Mouse (Mus musculus) ES-E14 (cell line): ENCODE measurements at regions not wholly inside any gene's neighbourhood (a gene's known extent, or its start where the extent isn't known, plus 50 kb on each side); places are given as distances from the start of the nearest gene placed in this dataset.
"Not testable (repeated sequence)": the region's sequence is repeated elsewhere in the genome, so short reads cannot be mapped to it uniquely, and the experiment has no call there.

ENCODE experiments used
- DNase-seq: peaks from one replicate; pipeline ENCODE4 v3.0.0-alpha.2; 2013; ENCODE audit warnings: low read depth, low spot score
- H3K27ac ChIP-seq: 2 replicates; pipeline ENCODE4 v1.5.1; 2012; ENCODE audit warnings: low read depth, mild to moderate bottlenecking, low read length, moderate library complexity, mixed read lengths; ENCODE audit not compliant: poor library complexity, insufficient read depth, severe bottlenecking
- H3K36me3 ChIP-seq: 2 replicates; pipeline ENCODE4 v1.6.1; 2012; ENCODE audit warnings: mild to moderate bottlenecking, low read length, moderate library complexity, mixed read lengths; ENCODE audit not compliant: control insufficient read depth, poor library complexity, insufficient read depth, severe bottlenecking
- H3K4me1 ChIP-seq, 2 experiments: fragments of 150-350 bp in 1 of 2; sonication (generic) in 1 of 2; 2 replicates each; pipeline ENCODE4 v1.6.1; 2012; ENCODE audit warnings: low read length in 2 of 2, mild to moderate bottlenecking in 1 of 2, mixed read lengths in 1 of 2; ENCODE audit not compliant: control insufficient read depth in 2 of 2, insufficient read depth in 2 of 2, poor library complexity in 1 of 2
- H3K4me3 ChIP-seq, 2 experiments: fragments of 150-350 bp in 1 of 2; sonication (generic) in 1 of 2; 2 replicates each; pipeline ENCODE4 v1.5.1; 2012; ENCODE audit warnings: low read length in 2 of 2, low read depth in 1 of 2, mild to moderate bottlenecking in 1 of 2, mixed read lengths in 1 of 2; ENCODE audit not compliant: insufficient read depth in 1 of 2, poor library complexity in 1 of 2, severe bottlenecking in 1 of 2
- H3K9ac ChIP-seq: 2 replicates; pipeline ENCODE4 v1.6.1; 2012; ENCODE audit warnings: low read depth, mild to moderate bottlenecking, low read length, mixed read lengths; ENCODE audit not compliant: poor library complexity, insufficient read depth, severe bottlenecking
- H3K9me3 ChIP-seq: fragments of 150-350 bp; sonication (generic); 2 replicates; pipeline ENCODE4 v1.6.1; 2012; ENCODE audit warnings: low read depth, mild to moderate bottlenecking, low read length; ENCODE audit not compliant: control insufficient read depth, insufficient read depth
- CHD2 ChIP-seq: IDR thresholded peaks from 2 replicates; pipeline ENCODE4 v1.6.1; 2014; ENCODE audit warnings: mild to moderate bottlenecking, low read depth, low read length, inconsistent platforms
- HCFC1 ChIP-seq: IDR thresholded peaks from 2 replicates; pipeline ENCODE4 v1.6.1; 2012; ENCODE audit warnings: low read length, inconsistent platforms, borderline replicate concordance; ENCODE audit not compliant: insufficient read depth
- MAFK ChIP-seq: IDR thresholded peaks from 2 replicates; pipeline ENCODE4 v1.6.1; 2014; ENCODE audit warnings: mild to moderate bottlenecking, low read depth, low read length, inconsistent platforms; ENCODE audit not compliant: insufficient read depth
- ZC3H11A ChIP-seq: IDR thresholded peaks from 2 replicates; pipeline ENCODE4 v1.6.1; 2012; ENCODE audit warnings: low read depth, mild to moderate bottlenecking, inconsistent platforms, low read length, borderline replicate concordance
- ZNF384 ChIP-seq: IDR thresholded peaks from 2 replicates; pipeline ENCODE4 v1.6.1; 2012; ENCODE audit warnings: low read depth, low read length, inconsistent platforms
- in situ Hi-C, 2 experiments: fragments of 600-800 bp; cut with MboI; formaldehyde crosslinking; loops; one replicate each; pipeline ENCODE4 v1.15.1; 2025; ENCODE audit warnings: low sequenced_read_pairs in 2 of 2, inconsistent platforms in 1 of 2; ENCODE audit not compliant: unreplicated experiment in 2 of 2

DNA sequence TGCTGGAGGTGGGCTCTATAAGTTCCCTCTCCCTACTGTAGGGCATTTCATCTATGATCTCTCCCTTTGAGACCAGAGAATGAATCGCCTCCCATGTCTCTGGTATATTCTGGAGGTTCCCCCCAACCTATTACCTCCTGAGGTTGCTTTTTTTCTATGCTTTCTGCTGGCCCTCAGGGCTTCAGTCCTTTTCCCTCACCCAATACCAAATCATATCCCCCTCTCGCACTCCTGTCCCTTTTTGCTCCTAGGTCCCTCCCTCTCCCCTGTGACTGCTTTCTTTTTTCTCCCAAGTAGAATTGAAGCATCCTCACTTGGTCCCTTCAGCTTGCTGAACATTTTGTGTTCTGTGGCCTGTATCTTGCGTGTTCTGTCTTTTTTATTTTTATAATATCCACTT lies 1278.8 kb upstream of the Cox7c start:
- no peaks in the 10 kb centered on the region for H3K36me3 ChIP-seq
- H3K9ac ChIP-seq: no peak overlapping the region
- no peaks in the 10 kb centered on the region for H3K4me1 ChIP-seq
- no peak for TF ChIP-seq CHD2
- no peak for TF ChIP-seq ZC3H11A
- no peak for TF ChIP-seq ZNF384
- no peak for TF ChIP-seq MAFK
- no peak for TF ChIP-seq HCFC1
- DNase-seq: no peak
- in situ Hi-C loops: no loop called here
- H3K9me3 ChIP-seq: no peaks in the 10 kb centered on the region
- no peak overlapping the region for H3K4me3 ChIP-seq
- no peak overlapping the region for H3K27ac ChIP-seq

DNA sequence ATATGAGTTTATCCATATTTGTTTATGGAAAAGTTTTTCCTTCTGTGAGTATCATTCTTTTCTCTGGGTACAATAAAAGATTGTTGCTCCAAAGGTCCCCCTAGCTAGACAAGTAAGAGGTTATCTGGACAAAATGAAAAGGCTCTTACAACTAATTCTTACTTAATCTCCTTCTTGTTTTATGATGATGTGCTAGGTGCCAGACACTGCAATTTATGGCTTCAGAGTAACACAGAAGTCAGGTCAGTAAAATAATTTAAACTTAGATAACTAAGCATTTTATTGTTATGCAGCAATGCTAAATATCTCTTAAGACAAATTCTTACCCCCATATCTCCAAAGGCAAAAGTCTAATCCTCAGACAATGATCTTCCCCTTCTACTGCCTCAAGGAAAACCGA lies 1276.8 kb upstream of the Cox7c start:
- Histone ChIP-seq H3K4me1 (no peaks in the 10 kb centered on the region), H3K27ac (no peak overlapping the region)
- in situ Hi-C loops: no loop called here

DNA sequence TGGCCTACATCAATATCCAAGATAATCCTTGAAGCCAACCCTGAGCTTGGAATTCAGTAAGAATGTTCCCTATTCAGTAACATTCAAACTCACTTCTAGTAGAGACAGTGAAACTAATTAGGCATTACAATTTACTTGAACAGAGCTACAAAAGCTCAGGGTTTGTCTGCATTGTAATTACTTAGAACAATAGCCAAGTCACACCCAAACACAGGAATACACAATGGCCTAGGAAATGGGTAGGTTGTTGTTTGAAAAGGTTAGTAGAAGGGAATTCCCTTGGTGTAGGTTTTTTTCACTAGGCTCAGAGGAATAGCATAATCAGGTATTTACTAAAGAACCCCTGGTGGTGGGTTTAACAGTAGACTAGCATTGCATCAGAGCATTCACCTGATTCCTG lies 1267.3 kb upstream of the Cox7c start:
- H3K36me3 ChIP-seq, H3K9ac ChIP-seq, H3K9me3 ChIP-seq, in situ Hi-C loops, H3K4me1 ChIP-seq, H3K4me3 ChIP-seq: not testable (repeated sequence)
- DNase-seq: peak; percentile 37
- peak overlapping the region; percentile 29; the same call in 1 of the 2 replicates for H3K27ac ChIP-seq

More for the DNA sequence above, 1276.8 kb upstream of the Cox7c start:
- H3K36me3 ChIP-seq: no peaks in the 10 kb centered on the region
- no peak overlapping the region for H3K9ac ChIP-seq
- no peak for DNase-seq
- no peak for TF ChIP-seq MAFK
- TF ChIP-seq HCFC1: no peak
- no peak for TF ChIP-seq ZNF384
- no peak for TF ChIP-seq CHD2
- no peak for TF ChIP-seq ZC3H11A
- H3K4me3 ChIP-seq: no peak overlapping the region
- H3K9me3 ChIP-seq: no peaks in the 10 kb centered on the region

DNA sequence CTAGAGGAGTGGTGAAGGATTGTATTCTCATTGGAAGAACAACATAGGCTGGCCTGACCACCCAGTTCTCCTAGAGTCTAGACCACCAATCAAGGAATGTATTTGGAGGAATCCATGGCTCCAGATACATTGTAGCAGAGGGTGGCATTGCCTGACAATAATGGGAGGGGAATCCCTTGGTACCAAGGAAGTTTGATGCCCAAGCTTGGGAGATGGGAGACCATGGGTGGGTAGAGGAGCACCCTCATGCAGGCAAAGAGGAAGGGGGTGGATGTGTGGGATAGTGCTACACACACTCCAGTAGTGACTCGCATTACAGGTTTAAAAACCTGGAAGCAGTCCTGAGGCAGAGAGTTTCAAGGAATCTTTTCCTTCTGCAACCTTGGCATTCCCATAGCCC lies 1266.8 kb upstream of the Cox7c start:
- DNase-seq: peak; percentile 11
- peaks cover 0 to 2% of the 10 kb centered on the region in 2 experiments; a peak in 1 of 4 replicates for H3K4me1 ChIP-seq
- peak overlapping the region; percentile 29 for H3K27ac ChIP-seq
- in situ Hi-C loops: no loop called here
- H3K4me3 ChIP-seq: no peak overlapping the region
- no peaks in the 10 kb centered on the region for H3K9me3 ChIP-seq
- TF ChIP-seq CHD2 (no peak), ZNF384 (no peak), HCFC1 (no peak), MAFK (no peak), ZC3H11A (no peak)
- no peaks in the 10 kb centered on the region for H3K36me3 ChIP-seq
- no peak overlapping the region for H3K9ac ChIP-seq
